Mouse (Mus musculus) liver, postnatal 0 days (tissue): ENCODE data around the gene 2610528J11Rik. TPM values are rescaled to one million over a fixed set of nuclear protein-coding genes. Genes with fewer than 3 reads are reported as not detected.
"Not testable (repeated sequence)": the region's sequence is repeated elsewhere in the genome, so short reads cannot be mapped to it uniquely, and the experiment has no call there.

Source experiments
- ATAC-seq: fragments of 200-750 bp; cut with Nextera tagmentation; 2 replicates; pipeline ENCODE4 v1.8.0; 2017; ENCODE audit warnings: mild to moderate bottlenecking, moderate library complexity
- DNase-seq: peaks from one replicate; pipeline ENCODE4 v3.0.0-alpha.2; 2016
- H3K27ac ChIP-seq: fragments of 300-500 bp; sonication (generic); 2 replicates; pipeline ENCODE4 v1.5.1; 2014; ENCODE audit warnings: antibody characterized with exemption, moderate library complexity, mild to moderate bottlenecking, low read depth
- H3K27me3 ChIP-seq: fragments of 300-500 bp; sonication (generic); 2 replicates; pipeline ENCODE4 v1.6.1; 2014; ENCODE audit warnings: low read length, control low read depth, mixed read lengths; ENCODE audit not compliant: insufficient read depth
- H3K36me3 ChIP-seq: fragments of 300-500 bp; sonication (generic); replicated peaks from 2 replicates; pipeline ENCODE4 v1.6.1; 2014; ENCODE audit warnings: mild to moderate bottlenecking, control low read depth, low read length, moderate library complexity, mixed read lengths; ENCODE audit not compliant: insufficient read depth
- H3K4me1 ChIP-seq: fragments of 300-500 bp; sonication (generic); 2 replicates; pipeline ENCODE4 v1.6.1; 2014; ENCODE audit warnings: antibody characterized with exemption, mild to moderate bottlenecking, control low read depth; ENCODE audit not compliant: insufficient read depth
- H3K4me2 ChIP-seq: fragments of 300-500 bp; sonication (generic); 2 replicates; pipeline ENCODE4 v1.6.1; 2014; ENCODE audit warnings: low read depth, mild to moderate bottlenecking, low read length, moderate library complexity, mixed read lengths
- H3K4me3 ChIP-seq: fragments of 300-500 bp; sonication (generic); 2 replicates; pipeline ENCODE4 v1.5.1; 2014; ENCODE audit warnings: low read depth, low read length
- H3K9ac ChIP-seq: fragments of 300-500 bp; sonication (generic); replicated peaks from 2 replicates; pipeline ENCODE4 v1.6.1; 2014; ENCODE audit warnings: mild to moderate bottlenecking, moderate library complexity
- H3K9me3 ChIP-seq: fragments of 300-500 bp; sonication (generic); 2 replicates; pipeline ENCODE4 v1.6.1; 2016; ENCODE audit warnings: mild to moderate bottlenecking, control low read depth, low read length, mixed read lengths
- CTCF ChIP-seq: sonication (generic); IDR thresholded peaks from 2 replicates; pipeline ENCODE4 v1.5.1; 2016; ENCODE audit warnings: antibody characterized with exemption, low read depth
- EP300 ChIP-seq: IDR thresholded peaks from 2 replicates; pipeline ENCODE4 v1.6.1; 2016; ENCODE audit warnings: antibody characterized with exemption, low read depth, mild to moderate bottlenecking
- WGBS: fragments of 180-500 bp; shearing (Covaris S2); extraction: QIAGEN DNeasy Blood & Tissue Kit; methylation state at CpG from one replicate; pipeline ENCODE4 v1.1.7; 2014; ENCODE audit not compliant: insufficient replicate concordance; 5-methylcytosine and 5-hydroxymethylcytosine counted together
- polyA plus RNA-seq: library from polyadenylated mRNA; unstranded; fragments of >200 nt; fragmentation: Nextera tagmentation; extraction: Ambion mirVana; gene quantifications from 2 replicates; pipeline ENCODE4 v1.2.1, GENCODE M21; 2015

The 2610528J11Rik gene
- polyA plus RNA-seq, 1 experiment from 2014 or later, result 16.2 TPM

DNA sequence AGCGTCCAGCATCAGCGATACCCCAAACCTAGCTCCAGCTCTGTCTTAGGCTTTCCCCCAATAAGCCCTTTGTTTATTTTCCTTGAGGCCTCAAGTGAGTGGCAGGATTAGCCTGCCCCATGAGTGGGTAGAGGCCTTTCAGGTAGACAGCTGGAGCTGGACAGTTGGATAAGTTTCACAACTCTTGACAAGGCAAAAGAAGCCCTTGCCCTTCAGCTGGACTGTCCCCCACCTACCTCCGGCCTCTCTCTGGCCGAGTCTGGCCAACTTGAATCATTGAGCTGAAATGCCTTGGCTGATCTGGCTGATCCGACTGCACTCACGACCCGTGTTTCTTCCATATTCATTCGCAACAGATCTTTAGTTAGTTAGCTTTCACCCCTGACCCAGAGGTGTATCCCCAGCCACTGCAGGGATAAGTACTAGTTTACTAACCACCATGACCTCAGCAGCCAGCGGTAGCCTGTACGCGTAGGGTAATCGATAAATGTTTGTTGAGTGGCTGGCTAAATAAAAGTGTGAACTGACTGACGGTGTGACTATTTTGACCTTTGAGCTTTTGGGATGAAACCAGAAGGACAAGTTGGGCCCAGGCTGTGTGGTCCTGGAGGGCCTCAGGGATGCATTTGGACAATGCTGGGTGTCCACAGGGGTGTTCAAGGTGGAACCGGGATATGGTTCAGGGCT is 17.8 kb downstream of the 2610528J11Rik start:
- H3K4me3 ChIP-seq, result peak overlapping the region; percentile 45
- peak overlapping the region; percentile 90 for H3K27ac ChIP-seq
- H3K9ac ChIP-seq, result peak overlapping the region; percentile 52
- no peaks in the 10 kb centered on the region for H3K36me3 ChIP-seq
- no peaks in the 10 kb centered on the region for H3K27me3 ChIP-seq
- 58% methylated on average over 14 of the region's 14 CpGs for WGBS
- H3K4me1 ChIP-seq, result 0 out of 2 replicates have a peak, but pooled peaks cover 5% of the 10 kb centered on the region
- ATAC-seq (peak; percentile 86), DNase-seq (peak; percentile 34)
- TF ChIP-seq CTCF (no peak), EP300 (no peak)
- H3K4me2 ChIP-seq, result peak overlapping the region; percentile 73
- H3K9me3 ChIP-seq, result no peaks in the 10 kb centered on the region

GRCm38 (mm10) chr4:118547424-118548129 is 20.8 kb downstream of the 2610528J11Rik start:
- H3K4me2 ChIP-seq, H3K27me3 ChIP-seq, DNase-seq, H3K27ac ChIP-seq, H3K9me3 ChIP-seq, H3K36me3 ChIP-seq, H3K9ac ChIP-seq, ATAC-seq, H3K4me3 ChIP-seq, H3K4me1 ChIP-seq: not testable (repeated sequence)
- 80% methylated on average over 22 of the region's 23 CpGs for WGBS

GRCm38 (mm10) chr4:118548130-118548480 is 21.3 kb downstream of the 2610528J11Rik start:
- H3K9me3 ChIP-seq, H3K4me2 ChIP-seq, H3K9ac ChIP-seq, H3K27me3 ChIP-seq, H3K27ac ChIP-seq, H3K4me1 ChIP-seq, H3K36me3 ChIP-seq, H3K4me3 ChIP-seq, ATAC-seq: not testable (repeated sequence)
- DNase-seq, result peak; percentile 88
- peak; percentile 15; the same call in 1 of the 2 replicates for TF ChIP-seq CTCF
- 76% methylated on average over 10 of the region's 10 CpGs for WGBS

DNA sequence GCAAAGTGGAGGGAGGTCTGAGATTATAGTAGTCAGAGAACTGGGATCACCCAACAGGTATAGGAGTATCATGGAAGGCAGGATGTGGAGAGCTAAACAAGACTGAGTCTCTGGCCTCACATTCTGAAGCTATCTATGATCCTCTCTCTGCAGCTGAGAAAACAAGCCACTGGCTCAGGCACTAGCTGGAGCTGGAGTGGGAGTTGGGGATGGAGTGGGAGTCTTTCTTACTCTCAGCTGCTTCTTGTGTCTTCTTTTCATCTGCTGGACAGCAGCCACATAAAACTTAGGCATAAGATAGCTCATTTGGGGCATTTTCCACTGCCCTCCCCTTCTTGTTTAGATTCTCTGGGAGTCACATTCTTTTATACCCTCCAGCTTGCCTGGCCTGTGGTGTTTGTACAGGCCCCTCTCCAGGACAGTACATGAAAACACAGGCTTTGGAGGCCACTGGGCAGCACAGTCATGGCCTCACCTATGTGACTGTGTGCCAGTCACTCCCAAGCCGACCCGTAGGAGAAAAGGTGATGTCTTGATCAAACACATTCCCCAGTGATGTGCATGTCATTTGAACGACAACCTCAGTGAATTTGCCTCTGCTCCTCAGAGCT is 26.3 kb downstream of the 2610528J11Rik start:
- no peak overlapping the region for H3K9ac ChIP-seq
- no peak overlapping the region for H3K4me3 ChIP-seq
- no peaks in the 10 kb centered on the region for H3K36me3 ChIP-seq
- no peak overlapping the region for H3K4me2 ChIP-seq
- H3K27me3 ChIP-seq, result no peaks in the 10 kb centered on the region
- H3K9me3 ChIP-seq, result no peaks in the 10 kb centered on the region
- no peak for TF ChIP-seq CTCF
- TF ChIP-seq EP300, result no peak
- 62% methylated on average over 3 of the region's 3 CpGs for WGBS
- H3K4me1 ChIP-seq, result no peaks in the 10 kb centered on the region
- no peak for ATAC-seq
- no peak overlapping the region for H3K27ac ChIP-seq
- no peak for DNase-seq

GRCm38 (mm10) chr4:118564062-118564925 is 37.5 kb downstream of the 2610528J11Rik start:
- Histone ChIP-seq H3K4me1 (no peaks in the 10 kb centered on the region), H3K4me2 (no peak overlapping the region), H3K27me3 (no peaks in the 10 kb centered on the region), H3K9me3 (no peaks in the 10 kb centered on the region), H3K36me3 (no peaks in the 10 kb centered on the region), H3K9ac (no peak overlapping the region), H3K27ac (no peak overlapping the region), H3K4me3 (no peak overlapping the region)
- ATAC-seq, result no peak
- TF ChIP-seq EP300 (no peak), CTCF (no peak)
- DNase-seq, result no peak
- 79% methylated on average over 13 of the region's 13 CpGs for WGBS

DNA sequence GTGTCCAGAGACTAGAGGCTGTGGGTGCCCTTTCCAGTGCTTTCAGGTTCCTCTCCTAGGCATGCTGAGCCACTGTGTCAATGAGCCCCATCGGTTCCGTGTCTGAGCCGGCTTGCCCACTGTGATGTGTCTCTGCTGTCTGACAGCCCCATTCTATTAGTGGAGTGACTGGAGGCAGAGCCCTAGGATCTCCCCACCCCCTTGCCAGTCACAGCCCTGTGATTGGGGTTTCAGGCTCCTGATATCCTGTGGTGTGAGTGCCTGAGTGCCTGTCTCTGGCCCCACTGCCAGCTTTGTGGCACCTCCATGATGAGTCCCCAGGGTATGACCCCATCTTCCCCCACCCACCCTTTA is 38.1 kb downstream of the 2610528J11Rik start:
- no peaks in the 10 kb centered on the region for H3K4me1 ChIP-seq
- TF ChIP-seq EP300, result no peak
- TF ChIP-seq CTCF, result no peak
- H3K27me3 ChIP-seq, result no peaks in the 10 kb centered on the region
- H3K27ac ChIP-seq, result no peak overlapping the region
- H3K36me3 ChIP-seq, result no peaks in the 10 kb centered on the region
- no peaks in the 10 kb centered on the region for H3K9me3 ChIP-seq
- DNase-seq (no peak), ATAC-seq (no peak)
- no peak overlapping the region for H3K9ac ChIP-seq
- 65% methylated on average over 3 of the region's 3 CpGs for WGBS
- H3K4me2 ChIP-seq, result no peak overlapping the region
- no peak overlapping the region for H3K4me3 ChIP-seq
